Mouse (Mus musculus): Measurements from ENCODE around the gene Ssu72. TPM values are rescaled to one million over a fixed set of nuclear protein-coding genes. Genes with fewer than 3 reads are reported as not detected.
A peak's percentile ranks its signal among the peaks of the same experiment; 100 is the strongest.

Ssu72 gene
- polyA plus RNA-seq, 1 experiment from 2014 or later: 133 TPM

- no peaks in the 10 kb centered on the region for H3K27me3 ChIP-seq (replicated peaks; ENCODE audit: control insufficient read depth, insufficient read depth, low read length)
- H3K4me3 ChIP-seq (ENCODE audit: low read depth, low read length): no peak overlapping the region
- H3K4me2 ChIP-seq (ENCODE audit: low read depth, low read length): no peak overlapping the region
- DNase-seq (ENCODE audit: low spot score) (no peak), ATAC-seq (ENCODE audit: low read depth) (no peak)
- no peak overlapping the region for H3K27ac ChIP-seq (replicated peaks; ENCODE audit: low read depth, low read length)
- H3K36me3 ChIP-seq (ENCODE audit: control insufficient read depth, insufficient read depth, low read length): peaks cover 35% of the 10 kb centered on the region
- WGBS: 56% methylated on average over 4 of the region's 4 CpGs
- H3K9ac ChIP-seq (ENCODE audit: low read depth, low read length): no peak overlapping the region
- no peaks in the 10 kb centered on the region for H3K9me3 ChIP-seq (ENCODE audit: control insufficient read depth, low read length)
- no peaks in the 10 kb centered on the region for H3K4me1 ChIP-seq (ENCODE audit: control insufficient read depth, insufficient read depth, low read length)
These were observed 17.1 kb downstream of the Ssu72 start for GRCm38 (mm10) chr4:155721668-155722083.

DNA sequence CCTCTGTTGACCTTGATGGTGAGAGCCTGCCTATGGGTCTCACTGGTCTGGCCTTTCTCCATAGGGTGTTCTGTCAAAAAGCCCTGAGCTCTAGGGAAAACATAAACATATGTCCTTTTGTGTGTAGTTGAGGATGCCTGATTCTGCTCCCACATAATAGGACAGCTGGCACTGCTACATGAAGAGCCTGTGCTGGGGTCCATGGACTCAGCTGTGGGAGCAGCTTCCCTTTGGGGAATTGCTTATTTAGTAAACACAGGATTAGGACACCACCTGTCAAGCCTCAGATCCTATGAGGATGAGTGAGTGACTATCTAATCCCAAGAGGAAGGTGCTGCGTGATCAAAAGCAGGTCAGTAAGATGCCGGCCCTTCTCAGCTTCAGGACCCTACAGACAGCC lies 23.4 kb downstream of the Ssu72 start:
- no peak for DNase-seq (ENCODE audit: low spot score)
- no peak overlapping the region for H3K27ac ChIP-seq (replicated peaks; ENCODE audit: low read depth, low read length)
- peak; percentile 55; the same call in 1 of the 2 replicates for ATAC-seq (ENCODE audit: low read depth)
- no peaks in the 10 kb centered on the region for H3K27me3 ChIP-seq (replicated peaks; ENCODE audit: control insufficient read depth, insufficient read depth, low read length)
- H3K9ac ChIP-seq (ENCODE audit: low read depth, low read length): no peak overlapping the region
- H3K4me2 ChIP-seq (ENCODE audit: low read depth, low read length): no peak overlapping the region
- peaks cover 33% of the 10 kb centered on the region; the same call in 1 of the 2 replicates for H3K36me3 ChIP-seq (ENCODE audit: control insufficient read depth, insufficient read depth, low read length)
- no peaks in the 10 kb centered on the region for H3K4me1 ChIP-seq (ENCODE audit: control insufficient read depth, insufficient read depth, low read length)
- H3K4me3 ChIP-seq (ENCODE audit: low read depth, low read length): no peak overlapping the region
- no peaks in the 10 kb centered on the region for H3K9me3 ChIP-seq (ENCODE audit: control insufficient read depth, low read length)
- 59% methylated on average over 2 of the region's 2 CpGs for WGBS

GRCm38 (mm10) chr4:155733267-155733666 lies 28.7 kb downstream of the Ssu72 start:
- Histone ChIP-seq H3K27me3 (replicated peaks; ENCODE audit: control insufficient read depth, insufficient read depth, low read length) (no peaks in the 10 kb centered on the region), H3K27ac (replicated peaks; ENCODE audit: low read depth, low read length) (no peak overlapping the region), H3K36me3 (ENCODE audit: control insufficient read depth, insufficient read depth, low read length) (peaks cover 36% of the 10 kb centered on the region; the same call in 1 of the 2 replicates), H3K4me3 (ENCODE audit: low read depth, low read length) (no peak overlapping the region), H3K9me3 (ENCODE audit: control insufficient read depth, low read length) (no peaks in the 10 kb centered on the region), H3K4me2 (ENCODE audit: low read depth, low read length) (peak overlapping the region; percentile 78; the same call in 1 of the 2 replicates), H3K9ac (ENCODE audit: low read depth, low read length) (no peak overlapping the region; the same call in 1 of the 2 replicates), H3K4me1 (ENCODE audit: control insufficient read depth, insufficient read depth, low read length) (peaks cover 10% of the 10 kb centered on the region)
- ATAC-seq (ENCODE audit: low read depth) (no peak), DNase-seq (ENCODE audit: low spot score) (no peak)
- WGBS: 80% methylated on average over 10 of the region's 10 CpGs

GRCm38 (mm10) chr4:155734350-155734941 lies 29.8 kb downstream of the Ssu72 start, which contains the start of gene Tmem240:
TSS of gene Tmem240 (plus strand) at chr4:155734800.
- peak; percentile 91 for ATAC-seq (ENCODE audit: low read depth)
- H3K9ac ChIP-seq (ENCODE audit: low read depth, low read length): peak within 1 kb of the TSS; percentile 91
- peak within 1 kb of the TSS; percentile 79 for H3K4me3 ChIP-seq (ENCODE audit: low read depth, low read length)
- H3K36me3 ChIP-seq (ENCODE audit: control insufficient read depth, insufficient read depth, low read length): peaks cover 36% of the 10 kb centered on the region; the same call in 1 of the 2 replicates
- peak; percentile 96 for DNase-seq (ENCODE audit: low spot score)
- H3K27me3 ChIP-seq (replicated peaks; ENCODE audit: control insufficient read depth, insufficient read depth, low read length): no peaks in the 10 kb centered on the region
- peaks cover 10% of the 10 kb centered on the region for H3K4me1 ChIP-seq (ENCODE audit: control insufficient read depth, insufficient read depth, low read length)
- no peaks in the 10 kb centered on the region for H3K9me3 ChIP-seq (ENCODE audit: control insufficient read depth, low read length)
- 0% methylated on average over 25 of the region's 35 CpGs for WGBS
- H3K27ac ChIP-seq (replicated peaks; ENCODE audit: low read depth, low read length): peak within 1 kb of the TSS; percentile 84
- H3K4me2 ChIP-seq (ENCODE audit: low read depth, low read length): peak within 1 kb of the TSS; percentile 78

- H3K4me3 ChIP-seq (ENCODE audit: low read depth, low read length): peak overlapping the region; percentile 79
- H3K27ac ChIP-seq (replicated peaks; ENCODE audit: low read depth, low read length): peak overlapping the region; percentile 84
- no peaks in the 10 kb centered on the region for H3K9me3 ChIP-seq (ENCODE audit: control insufficient read depth, low read length)
- peak overlapping the region; percentile 78 for H3K4me2 ChIP-seq (ENCODE audit: low read depth, low read length)
- DNase-seq (ENCODE audit: low spot score) (peak; percentile 64), ATAC-seq (ENCODE audit: low read depth) (peak; percentile 71)
- peaks cover 39% of the 10 kb centered on the region; the same call in 1 of the 2 replicates for H3K36me3 ChIP-seq (ENCODE audit: control insufficient read depth, insufficient read depth, low read length)
- under 1% methylated on average over 25 of the region's 79 CpGs for WGBS
- no peaks in the 10 kb centered on the region for H3K27me3 ChIP-seq (replicated peaks; ENCODE audit: control insufficient read depth, insufficient read depth, low read length)
- H3K4me1 ChIP-seq (ENCODE audit: control insufficient read depth, insufficient read depth, low read length): peaks cover 10% of the 10 kb centered on the region
- peak overlapping the region; percentile 91 for H3K9ac ChIP-seq (ENCODE audit: low read depth, low read length)
These were observed 30.5 kb downstream of the Ssu72 start for GRCm38 (mm10) chr4:155734951-155735702.

- H3K4me2 ChIP-seq (ENCODE audit: low read depth, low read length): peak overlapping the region; percentile 78
- ATAC-seq (ENCODE audit: low read depth) (no peak), DNase-seq (ENCODE audit: low spot score) (no peak)
- H3K36me3 ChIP-seq (ENCODE audit: control insufficient read depth, insufficient read depth, low read length): peaks cover 44% of the 10 kb centered on the region; the same call in 1 of the 2 replicates
- no peaks in the 10 kb centered on the region for H3K9me3 ChIP-seq (ENCODE audit: control insufficient read depth, low read length)
- WGBS: 73% methylated on average over 5 of the region's 5 CpGs
- peak overlapping the region; percentile 79 for H3K4me3 ChIP-seq (ENCODE audit: low read depth, low read length)
- H3K27ac ChIP-seq (replicated peaks; ENCODE audit: low read depth, low read length): no peak overlapping the region
- peaks cover 10% of the 10 kb centered on the region for H3K4me1 ChIP-seq (ENCODE audit: control insufficient read depth, insufficient read depth, low read length)
- H3K27me3 ChIP-seq (replicated peaks; ENCODE audit: control insufficient read depth, insufficient read depth, low read length): no peaks in the 10 kb centered on the region
- H3K9ac ChIP-seq (ENCODE audit: low read depth, low read length): peak overlapping the region; percentile 91
These were observed 31.2 kb downstream of the Ssu72 start for GRCm38 (mm10) chr4:155735788-155736187.

DNA sequence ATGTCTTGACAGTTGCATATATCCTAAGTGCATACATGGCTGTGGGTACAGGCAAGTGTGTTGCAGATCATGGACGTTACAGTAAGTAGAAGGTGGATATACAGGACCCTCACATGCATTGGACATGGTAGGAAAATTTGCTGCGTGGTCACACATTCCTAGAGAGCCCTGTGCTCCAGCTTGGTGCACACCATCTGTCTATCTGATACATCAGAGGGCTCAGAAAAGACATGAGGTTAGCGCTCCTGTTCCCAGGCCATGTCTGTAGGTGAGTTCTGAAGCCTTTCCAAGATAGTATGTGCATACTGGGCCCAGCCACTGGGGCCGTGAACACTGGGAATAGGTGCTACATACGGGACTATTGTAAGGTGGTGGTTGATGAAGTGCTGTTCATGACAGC lies 31.8 kb downstream of the Ssu72 start:
- no peak overlapping the region for H3K9ac ChIP-seq (ENCODE audit: low read depth, low read length)
- no peaks in the 10 kb centered on the region for H3K9me3 ChIP-seq (ENCODE audit: control insufficient read depth, low read length)
- no peak overlapping the region for H3K27ac ChIP-seq (replicated peaks; ENCODE audit: low read depth, low read length)
- peaks cover 10% of the 10 kb centered on the region for H3K4me1 ChIP-seq (ENCODE audit: control insufficient read depth, insufficient read depth, low read length)
- DNase-seq (ENCODE audit: low spot score) (no peak), ATAC-seq (ENCODE audit: low read depth) (no peak)
- H3K4me2 ChIP-seq (ENCODE audit: low read depth, low read length): peak overlapping the region; percentile 78
- no peaks in the 10 kb centered on the region for H3K27me3 ChIP-seq (replicated peaks; ENCODE audit: control insufficient read depth, insufficient read depth, low read length)
- H3K36me3 ChIP-seq (ENCODE audit: control insufficient read depth, insufficient read depth, low read length): peaks cover 47% of the 10 kb centered on the region; the same call in 1 of the 2 replicates
- 91% methylated on average over 5 of the region's 5 CpGs for WGBS
- no peak overlapping the region; the same call in 1 of the 2 replicates for H3K4me3 ChIP-seq (ENCODE audit: low read depth, low read length)

DNA sequence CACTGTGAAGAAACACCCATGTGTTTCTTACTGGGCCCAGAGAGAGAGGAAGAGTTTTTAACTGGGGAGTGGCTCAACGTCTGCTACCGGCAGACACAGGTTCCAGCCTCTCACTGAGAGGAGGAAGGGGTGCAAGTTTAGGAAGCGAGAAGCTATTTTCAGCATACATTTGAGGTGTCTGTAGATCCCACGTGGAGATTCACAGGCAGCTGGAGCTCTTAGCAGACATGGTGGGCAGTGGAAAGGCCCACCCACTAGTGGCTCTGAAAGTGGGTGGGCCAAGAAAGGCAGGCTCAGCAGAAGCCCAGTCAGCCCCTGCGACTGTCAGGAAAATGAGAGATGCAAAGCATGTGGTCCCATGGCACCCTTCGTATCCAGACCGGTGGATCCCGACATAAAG lies 33.7 kb downstream of the Ssu72 start:
- H3K4me2 ChIP-seq (ENCODE audit: low read depth, low read length): no peak overlapping the region
- DNase-seq (ENCODE audit: low spot score) (no peak), ATAC-seq (ENCODE audit: low read depth) (no peak)
- WGBS: 53% methylated on average over 8 of the region's 8 CpGs
- no peak overlapping the region for H3K27ac ChIP-seq (replicated peaks; ENCODE audit: low read depth, low read length)
- peaks cover 46% of the 10 kb centered on the region for H3K36me3 ChIP-seq (ENCODE audit: control insufficient read depth, insufficient read depth, low read length)
- peaks cover 10% of the 10 kb centered on the region for H3K4me1 ChIP-seq (ENCODE audit: control insufficient read depth, insufficient read depth, low read length)
- no peaks in the 10 kb centered on the region for H3K27me3 ChIP-seq (replicated peaks; ENCODE audit: control insufficient read depth, insufficient read depth, low read length)
- H3K4me3 ChIP-seq (ENCODE audit: low read depth, low read length): no peak overlapping the region
- no peaks in the 10 kb centered on the region for H3K9me3 ChIP-seq (ENCODE audit: control insufficient read depth, low read length)
- no peak overlapping the region for H3K9ac ChIP-seq (ENCODE audit: low read depth, low read length)

Measured in embryonic facial prominence, embryonic 14.5 days (tissue).